Mouse (Mus musculus) kidney, adult 2 months (tissue): ENCODE data around the gene Gabbr2. TPM values are rescaled to one million over a fixed set of nuclear protein-coding genes. Genes with fewer than 3 reads are reported as not detected.
A peak's percentile ranks its signal among the peaks of the same experiment; 100 is the strongest.

ENCODE experiments used
- DNase-seq: peaks from one replicate; pipeline ENCODE4 v3.0.0; 2021
- H3K27ac ChIP-seq: fragments of 200-500 bp; 2 replicates; pipeline ENCODE4 v1.5.1; 2012; ENCODE audit warnings: low read depth, low read length, control low read depth, inconsistent platforms; ENCODE audit not compliant: insufficient read depth
- H3K27me3 ChIP-seq: fragments of 200-500 bp; replicated peaks from 2 replicates; pipeline ENCODE4 v1.6.1; 2012; ENCODE audit warnings: mild to moderate bottlenecking, moderate library complexity, low read length, inconsistent platforms; ENCODE audit not compliant: control insufficient read depth, insufficient read depth
- H3K36me3 ChIP-seq: fragments of 200-500 bp; 2 replicates; pipeline ENCODE4 v1.6.1; 2012; ENCODE audit warnings: mild to moderate bottlenecking, moderate library complexity, low read length, inconsistent platforms; ENCODE audit not compliant: control insufficient read depth, insufficient read depth
- H3K4me1 ChIP-seq: fragments of 200-500 bp; 2 replicates; pipeline ENCODE4 v1.6.1; 2011; ENCODE audit warnings: low read length; ENCODE audit not compliant: control insufficient read depth, insufficient read depth
- H3K4me3 ChIP-seq: fragments of 200-500 bp; 2 replicates; pipeline ENCODE4 v1.5.1; 2011; ENCODE audit warnings: mild to moderate bottlenecking, low read depth, low read length, control low read depth; ENCODE audit not compliant: insufficient read depth
- CTCF ChIP-seq: fragments of 200-500 bp; conservative IDR thresholded peaks from 2 replicates; pipeline ENCODE4 v1.5.1; 2011; ENCODE audit warnings: low read depth, mild to moderate bottlenecking, control low read depth, low read length, moderate library complexity, mixed read lengths; ENCODE audit not compliant: insufficient read depth, insufficient read length
- POLR2A ChIP-seq: fragments of 200-500 bp; IDR thresholded peaks from one replicate; pipeline ENCODE4 v1.6.1; 2011; ENCODE audit warnings: low read depth, low read length, control low read depth
- whole genome bisulfite sequencing: fragments of 180-500 bp; shearing (Covaris S2); methylation state at CpG from one replicate; pipeline ENCODE4 v1.1.7; 2018; 5-methylcytosine and 5-hydroxymethylcytosine counted together
- polyA plus RNA-seq: library from polyadenylated mRNA; depleted of rRNA; stranded (reverse); fragments of >200 nt; gene quantifications from 2 replicates; pipeline ENCODE4 v1.2.3, GENCODE M21; 2012

Gene Gabbr2
- polyA plus RNA-seq, 1 experiment: 0.28 TPM

DNA sequence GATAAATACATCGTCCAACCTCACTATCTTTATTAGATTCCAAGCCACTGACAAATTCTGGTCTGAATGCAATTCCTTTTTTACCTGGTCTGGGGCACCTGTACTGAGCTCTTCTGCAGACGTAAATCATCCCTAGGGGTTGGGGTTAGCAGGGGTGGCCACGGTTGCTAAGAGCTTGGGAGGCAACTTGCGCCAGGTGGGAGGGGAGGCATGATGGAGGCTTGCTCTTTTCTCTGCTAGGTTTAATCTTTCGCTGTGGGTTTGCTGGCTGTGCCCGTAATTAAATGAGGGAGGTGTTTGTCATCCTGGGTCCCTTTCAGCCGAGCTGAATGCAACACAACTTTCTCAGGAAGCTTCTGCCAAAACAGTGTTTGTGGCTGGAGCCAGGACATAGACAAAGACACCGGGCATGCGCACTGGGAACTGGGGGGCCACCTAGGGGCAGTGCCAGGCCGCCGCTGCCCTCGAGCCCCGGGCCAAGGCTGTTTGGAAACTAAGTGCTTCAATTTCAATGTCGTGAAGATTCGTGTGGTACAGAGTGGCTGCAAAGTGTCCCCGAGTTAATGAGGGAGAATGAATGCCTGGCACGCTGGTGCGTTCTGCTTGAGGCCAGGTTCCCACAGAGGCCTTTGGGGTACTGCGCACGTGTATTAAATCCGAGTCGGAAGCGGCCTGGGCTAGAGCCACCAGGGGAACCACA, 136.8 kb downstream of the Gabbr2 start:
- TF ChIP-seq CTCF: no peak
- no peak for TF ChIP-seq POLR2A
- WGBS: 45% methylated on average over 23 of the region's 23 CpGs
- DNase-seq: peak; percentile 48

DNA sequence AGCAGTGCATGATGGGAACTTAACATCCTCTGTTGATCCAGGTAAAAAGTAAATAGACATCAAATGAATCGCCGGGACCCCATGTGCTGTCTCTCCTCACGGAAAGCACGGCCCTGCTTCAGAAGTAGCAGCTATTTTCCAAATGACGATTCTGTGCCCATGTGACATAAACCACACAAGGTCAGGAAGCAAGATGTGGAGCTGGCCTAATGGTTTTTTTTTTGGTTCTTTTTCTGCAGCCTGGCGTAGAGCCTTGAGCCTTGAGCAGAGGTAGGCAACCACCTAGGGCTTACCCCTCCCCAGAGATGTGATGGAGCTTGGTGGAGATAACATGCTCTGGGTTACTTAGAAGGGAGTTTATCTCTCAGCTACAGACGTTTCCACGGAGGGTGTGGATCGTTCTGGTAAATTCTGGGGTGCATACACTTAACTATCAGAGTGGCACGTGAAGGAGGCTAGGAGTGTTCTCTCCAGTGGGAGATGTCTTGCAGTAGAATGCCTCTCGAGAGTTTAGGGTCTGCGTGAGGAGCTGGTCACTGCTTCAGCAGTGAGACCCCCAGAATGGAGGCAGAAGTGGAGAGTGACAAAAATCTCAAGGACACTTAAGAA, 137.7 kb downstream of the Gabbr2 start:
- H3K4me1 ChIP-seq: peaks cover 4% of the 10 kb centered on the region; the same call in 1 of the 2 replicates
- no peak for TF ChIP-seq CTCF
- TF ChIP-seq POLR2A: no peak
- no peaks in the 10 kb centered on the region for H3K27me3 ChIP-seq
- H3K36me3 ChIP-seq: no peaks in the 10 kb centered on the region
- WGBS: 81% methylated on average over 12 of the region's 12 CpGs
- no peak overlapping the region for H3K27ac ChIP-seq
- DNase-seq: no peak
- H3K4me3 ChIP-seq: no peak overlapping the region

More for the DNA sequence above, 136.8 kb downstream of the Gabbr2 start:
- Histone ChIP-seq H3K4me3 (no peak overlapping the region), H3K27me3 (no peaks in the 10 kb centered on the region), H3K27ac (no peak overlapping the region), H3K36me3 (no peaks in the 10 kb centered on the region), H3K4me1 (peaks cover 6% of the 10 kb centered on the region; the same call in 1 of the 2 replicates)

DNA sequence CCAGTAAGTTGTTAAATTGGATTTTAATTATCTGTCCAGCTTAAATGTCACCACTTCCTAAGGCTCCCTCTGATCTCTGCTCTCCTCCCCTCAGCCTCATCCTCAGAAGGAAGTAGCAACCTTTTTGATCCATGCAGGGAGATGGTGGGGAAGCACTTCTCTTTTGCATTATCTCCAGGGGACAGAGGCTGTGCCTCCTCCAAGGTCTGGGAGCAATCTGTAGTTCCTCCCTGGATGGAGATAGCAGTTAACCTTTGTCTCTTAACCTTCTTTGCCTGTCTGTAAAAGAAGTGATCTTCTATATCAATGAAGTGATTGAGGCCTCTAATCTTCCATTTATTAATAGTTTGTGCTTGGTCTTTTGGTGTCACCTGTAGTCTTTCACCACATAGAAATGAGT, 143.9 kb downstream of the Gabbr2 start:
- no peak overlapping the region for H3K4me3 ChIP-seq
- DNase-seq: no peak
- no peaks in the 10 kb centered on the region for H3K36me3 ChIP-seq
- H3K4me1 ChIP-seq: no peaks in the 10 kb centered on the region
- TF ChIP-seq CTCF: no peak
- no peak for TF ChIP-seq POLR2A
- no peaks in the 10 kb centered on the region for H3K27me3 ChIP-seq
- no peak overlapping the region for H3K27ac ChIP-seq

GRCm38 (mm10) chr4:46846396-46846795, 145.3 kb downstream of the Gabbr2 start:
- 0 out of 2 replicates have a peak, but pooled peaks have one; percentile 10 for TF ChIP-seq CTCF
- TF ChIP-seq POLR2A: no peak
- H3K27me3 ChIP-seq: no peaks in the 10 kb centered on the region
- H3K27ac ChIP-seq: no peak overlapping the region
- 96% methylated on average over 10 of the region's 10 CpGs for WGBS
- H3K4me1 ChIP-seq: no peaks in the 10 kb centered on the region
- no peaks in the 10 kb centered on the region for H3K36me3 ChIP-seq
- DNase-seq: no peak
- H3K4me3 ChIP-seq: no peak overlapping the region

DNA sequence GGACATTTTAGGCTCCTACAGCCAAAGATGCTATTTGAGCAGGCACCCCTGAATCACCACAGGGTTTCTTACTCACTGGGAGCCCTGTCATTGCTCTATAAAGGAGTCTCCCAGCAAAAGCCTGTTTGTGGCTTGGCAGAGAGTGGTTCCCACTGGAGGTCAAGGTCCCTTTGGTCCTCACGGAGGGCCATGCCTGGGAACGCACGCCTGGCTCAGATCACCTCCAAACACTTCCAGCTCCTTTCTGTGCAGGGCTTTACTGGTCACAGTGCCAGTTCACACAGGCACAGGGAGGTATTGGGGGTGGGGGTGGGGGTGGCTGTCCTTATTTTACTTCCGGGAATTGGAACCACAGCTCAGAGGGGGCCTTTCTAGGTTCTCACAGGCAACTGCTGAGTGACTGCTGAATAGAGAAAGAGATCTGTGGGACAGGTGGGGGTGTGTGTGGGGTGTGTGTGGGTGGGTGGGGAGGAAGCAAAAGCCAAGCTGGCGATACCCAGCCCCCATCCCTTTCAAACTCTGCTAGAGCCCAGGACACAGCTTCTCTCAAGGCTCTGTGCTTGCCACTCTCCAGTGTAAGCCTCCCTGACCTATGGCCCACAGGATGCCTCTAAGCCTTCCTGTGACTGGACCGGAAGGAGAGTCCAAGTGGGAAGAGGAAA, 146.6 kb downstream of the Gabbr2 start:
- H3K4me3 ChIP-seq: no peak overlapping the region
- no peak for DNase-seq
- TF ChIP-seq POLR2A (no peak), CTCF (no peak)
- WGBS: 47% methylated on average over 6 of the region's 6 CpGs
- no peaks in the 10 kb centered on the region for H3K27me3 ChIP-seq
- H3K4me1 ChIP-seq: no peaks in the 10 kb centered on the region
- H3K36me3 ChIP-seq: no peaks in the 10 kb centered on the region
- no peak overlapping the region for H3K27ac ChIP-seq

DNA sequence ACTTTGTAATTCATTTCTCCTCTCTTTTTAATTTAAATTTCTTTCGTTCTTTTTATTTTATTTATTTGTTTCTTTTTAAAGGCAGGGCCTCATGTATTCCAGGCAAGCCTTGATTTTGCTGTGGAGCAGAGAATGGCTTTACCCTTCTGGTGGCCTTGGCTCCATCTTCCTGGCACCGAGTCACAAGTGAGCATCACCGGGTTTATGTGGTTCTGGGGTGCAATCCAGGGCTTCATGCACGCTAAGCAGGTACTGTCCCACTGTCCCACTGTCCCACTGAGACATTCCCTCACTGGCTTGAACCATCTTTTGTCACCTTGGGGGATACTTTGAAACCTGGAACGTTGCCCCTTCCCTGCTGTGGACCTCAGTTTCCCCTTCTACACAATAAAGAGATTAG, 147.1 kb downstream of the Gabbr2 start:
- Histone ChIP-seq H3K27ac (no peak overlapping the region), H3K4me1 (no peaks in the 10 kb centered on the region), H3K4me3 (no peak overlapping the region), H3K36me3 (no peaks in the 10 kb centered on the region), H3K27me3 (no peaks in the 10 kb centered on the region)
- no peak for TF ChIP-seq POLR2A
- TF ChIP-seq CTCF: no peak
- DNase-seq: no peak
- WGBS: 83% methylated on average over 5 of the region's 5 CpGs

- no peak for DNase-seq
- no peak overlapping the region for H3K27ac ChIP-seq
- no peak overlapping the region for H3K4me3 ChIP-seq
- 91% methylated on average over 7 of the region's 7 CpGs for WGBS
- H3K36me3 ChIP-seq: no peaks in the 10 kb centered on the region
- no peaks in the 10 kb centered on the region for H3K4me1 ChIP-seq
- no peaks in the 10 kb centered on the region for H3K27me3 ChIP-seq
- TF ChIP-seq POLR2A (no peak), CTCF (no peak)
Observed at GRCm38 (mm10) chr4:46842596-46842995, 149.1 kb downstream of the Gabbr2 start.
